Mouse (Mus musculus) heart, adult 8-10 months (tissue): Measurements from ENCODE around the gene Adamts12. TPM values are rescaled to one million over a fixed set of nuclear protein-coding genes. Genes with fewer than 3 reads are reported as not detected.

ENCODE experiments used
- DNase-seq: peaks from one replicate; pipeline ENCODE4 v3.0.0; 2022; ENCODE audit warnings: low spot score
- total RNA-seq, 4 experiments: library from RNA; stranded (reverse); gene quantifications; 2 replicates each; pipeline ENCODE4 v1.2.4; 2022

Gene Adamts12
- total RNA-seq, 4 experiments from 2014 or later: 1.1 to 1.4 (median 1.2) TPM

GRCm38 (mm10) chr15:11159386-11159785 lies 94.8 kb downstream of the Adamts12 start:
- DNase-seq: no peak

- DNase-seq: no peak
Measured at GRCm38 (mm10) chr15:11160759-11161158, 96.2 kb downstream of the Adamts12 start.

GRCm38 (mm10) chr15:11165883-11166282 lies 101.3 kb downstream of the Adamts12 start:
- peak; percentile 14 for DNase-seq

- no peak for DNase-seq
Measured at GRCm38 (mm10) chr15:11173884-11174470, 109.4 kb downstream of the Adamts12 start.

- peak; percentile 14 for DNase-seq
Measured at GRCm38 (mm10) chr15:11174842-11175241, 110.3 kb downstream of the Adamts12 start.

- DNase-seq: no peak
Measured at GRCm38 (mm10) chr15:11177448-11177847, 112.9 kb downstream of the Adamts12 start.

GRCm38 (mm10) chr15:11179751-11180169 lies 115.2 kb downstream of the Adamts12 start:
- DNase-seq: peak; percentile 21

- DNase-seq: no peak
Measured at GRCm38 (mm10) chr15:11186711-11187110, 122.1 kb downstream of the Adamts12 start.

- no peak for DNase-seq
Measured at GRCm38 (mm10) chr15:11190447-11190846, 125.9 kb downstream of the Adamts12 start.

GRCm38 (mm10) chr15:11192762-11193161 lies 128.2 kb downstream of the Adamts12 start:
- no peak for DNase-seq

GRCm38 (mm10) chr15:11197051-11197450 lies 132.5 kb downstream of the Adamts12 start:
- peak; percentile 44 for DNase-seq

- no peak for DNase-seq
Measured at GRCm38 (mm10) chr15:11198246-11198795, 133.7 kb downstream of the Adamts12 start.

GRCm38 (mm10) chr15:11203084-11203483 lies 138.5 kb downstream of the Adamts12 start:
- DNase-seq: no peak

- DNase-seq: peak; percentile 55
Measured at GRCm38 (mm10) chr15:11204934-11205333, 140.3 kb downstream of the Adamts12 start.

- no peak for DNase-seq
Measured at GRCm38 (mm10) chr15:11210976-11211375, 146.4 kb downstream of the Adamts12 start.

- DNase-seq: no peak
Measured at GRCm38 (mm10) chr15:11233906-11234632, 169.5 kb downstream of the Adamts12 start.

- no peak for DNase-seq
Measured at GRCm38 (mm10) chr15:11240406-11240805, 175.8 kb downstream of the Adamts12 start.

- DNase-seq: no peak
Measured at GRCm38 (mm10) chr15:11241288-11241687, 176.7 kb downstream of the Adamts12 start.

GRCm38 (mm10) chr15:11246402-11246801 lies 181.8 kb downstream of the Adamts12 start:
- DNase-seq: no peak

- DNase-seq: no peak
Measured at GRCm38 (mm10) chr15:11279273-11280080, 214.9 kb downstream of the Adamts12 start.

- no peak for DNase-seq
Measured at GRCm38 (mm10) chr15:11280689-11281264, 216.2 kb downstream of the Adamts12 start.

GRCm38 (mm10) chr15:11283171-11283570 lies 218.6 kb downstream of the Adamts12 start:
- DNase-seq: no peak
